Mouse (Mus musculus) heart, embryonic 16.5 days (tissue): Measurements from ENCODE around the gene Olfr1418. TPM values are rescaled to one million over a fixed set of nuclear protein-coding genes. Genes with fewer than 3 reads are reported as not detected.

Experiments used
- ATAC-seq: fragments of 200-750 bp; cut with Nextera tagmentation; replicated peaks from 2 replicates; pipeline ENCODE4 v1.8.0; 2017; ENCODE audit warnings: moderate number of reproducible peaks; ENCODE audit not compliant: insufficient read depth, low FRiP score; ENCODE audit errors: extremely low read depth
- H3K27ac ChIP-seq: fragments of 300-500 bp; sonication (generic); 2 replicates; pipeline ENCODE4 v1.5.1; 2014; ENCODE audit warnings: mild to moderate bottlenecking, low read length, control low read depth, moderate library complexity
- H3K27me3 ChIP-seq: fragments of 300-500 bp; sonication (generic); 2 replicates; pipeline ENCODE4 v1.6.1; 2014; ENCODE audit warnings: low read length, mixed read lengths; ENCODE audit not compliant: control insufficient read depth, insufficient read depth
- H3K36me3 ChIP-seq: fragments of 300-500 bp; sonication (generic); 2 replicates; pipeline ENCODE4 v1.6.1; 2014; ENCODE audit not compliant: control insufficient read depth, insufficient read depth
- H3K4me1 ChIP-seq: fragments of 300-500 bp; sonication (generic); 2 replicates; pipeline ENCODE4 v1.6.1; 2014; ENCODE audit warnings: low read length, mixed read lengths; ENCODE audit not compliant: control insufficient read depth, insufficient read depth
- H3K4me2 ChIP-seq: fragments of 300-500 bp; sonication (generic); 2 replicates; pipeline ENCODE4 v1.6.1; 2014; ENCODE audit warnings: low read depth, mild to moderate bottlenecking, control low read depth, low read length
- H3K4me3 ChIP-seq: fragments of 300-500 bp; sonication (generic); 2 replicates; pipeline ENCODE4 v1.5.1; 2014; ENCODE audit warnings: mild to moderate bottlenecking, control low read depth, low read length
- H3K9ac ChIP-seq: fragments of 300-500 bp; sonication (generic); 2 replicates; pipeline ENCODE4 v1.6.1; 2014; ENCODE audit warnings: low read length, control low read depth
- H3K9me3 ChIP-seq: fragments of 300-500 bp; sonication (generic); replicated peaks from 2 replicates; pipeline ENCODE4 v1.6.1; 2016; ENCODE audit warnings: low read length; ENCODE audit not compliant: control insufficient read depth
- WGBS: fragments of 180-500 bp; shearing (Covaris S2); extraction: QIAGEN DNeasy Blood & Tissue Kit; methylation state at CpG from one replicate; pipeline ENCODE4 v1.1.7; 2014; 5-methylcytosine and 5-hydroxymethylcytosine counted together
- polyA plus RNA-seq: library from polyadenylated mRNA; unstranded; fragments of >200 nt; fragmentation: Nextera tagmentation; extraction: Ambion mirVana; gene quantifications from 2 replicates; pipeline ENCODE4 v1.2.1, GENCODE M21; 2015

Gene Olfr1418
- polyA plus RNA-seq, 1 experiment from 2014 or later, result not detected

DNA sequence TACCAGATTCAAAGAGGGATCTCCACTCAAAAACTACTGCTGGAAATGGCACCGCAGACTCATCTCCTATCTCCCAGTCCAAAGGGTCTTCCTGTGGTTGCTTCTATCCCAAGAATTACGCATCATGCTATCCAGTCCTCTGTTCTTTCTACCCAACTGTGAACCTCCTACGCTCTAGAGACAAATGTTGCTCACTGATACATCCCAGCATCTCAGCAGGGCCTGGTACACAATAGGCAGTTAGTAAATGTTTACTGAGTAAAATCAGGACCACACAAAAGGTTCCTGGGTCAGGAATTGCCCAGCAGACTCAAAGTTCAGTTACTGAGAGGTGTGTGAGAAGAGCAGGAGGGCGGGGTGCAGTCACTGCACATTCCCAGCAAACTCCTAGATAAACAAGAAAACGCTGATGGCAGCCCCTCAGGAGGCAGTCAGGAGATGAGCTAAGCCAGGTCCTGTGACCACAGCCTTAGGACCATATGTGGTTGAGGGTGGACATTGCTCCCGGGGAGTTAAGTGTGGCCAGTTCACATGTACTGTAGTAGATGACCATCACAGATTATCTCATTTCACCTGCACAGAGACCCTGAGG, 46.0 kb downstream of the Olfr1418 start:
- H3K4me3 ChIP-seq, result no peak overlapping the region
- H3K9me3 ChIP-seq, result no peaks in the 10 kb centered on the region
- no peak for ATAC-seq
- peaks cover 6% of the 10 kb centered on the region; the same call in 1 of the 2 replicates for H3K4me1 ChIP-seq
- H3K27ac ChIP-seq, result no peak overlapping the region
- WGBS, result 75% methylated on average over 6 of the region's 6 CpGs
- H3K27me3 ChIP-seq, result no peaks in the 10 kb centered on the region
- no peak overlapping the region for H3K4me2 ChIP-seq
- H3K9ac ChIP-seq, result no peak overlapping the region
- H3K36me3 ChIP-seq, result no peaks in the 10 kb centered on the region

DNA sequence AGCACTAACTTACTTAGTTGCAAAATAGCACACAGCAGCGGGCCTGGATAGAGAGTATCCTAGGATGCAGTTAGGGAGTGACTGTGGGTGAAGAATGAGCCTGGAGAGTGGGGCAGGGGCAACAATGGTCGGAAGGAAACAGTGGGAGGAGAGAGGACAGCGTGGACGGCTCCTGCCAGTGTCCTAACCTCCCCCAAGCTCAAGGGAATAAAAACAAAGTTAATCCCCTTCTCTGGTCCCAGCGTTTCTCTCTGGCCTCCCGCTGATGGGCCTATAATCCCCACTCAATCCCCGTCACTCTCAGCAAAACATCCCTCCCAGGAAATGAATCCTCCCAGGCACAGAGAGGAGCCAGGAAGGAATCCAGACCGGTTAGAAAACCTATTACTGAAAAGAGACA, 47.2 kb downstream of the Olfr1418 start:
- peak; percentile 46; the same call in 1 of the 2 replicates for ATAC-seq
- peaks cover 6% of the 10 kb centered on the region; the same call in 1 of the 2 replicates for H3K4me1 ChIP-seq
- H3K27me3 ChIP-seq, result no peaks in the 10 kb centered on the region
- H3K27ac ChIP-seq, result peak overlapping the region; percentile 69
- H3K4me3 ChIP-seq, result no peak overlapping the region
- 32% methylated on average over 8 of the region's 8 CpGs for WGBS
- no peaks in the 10 kb centered on the region for H3K9me3 ChIP-seq
- H3K9ac ChIP-seq, result no peak overlapping the region
- H3K4me2 ChIP-seq, result 0 out of 2 replicates have a peak overlapping the region, but pooled peaks have one; percentile 1
- no peaks in the 10 kb centered on the region for H3K36me3 ChIP-seq

DNA sequence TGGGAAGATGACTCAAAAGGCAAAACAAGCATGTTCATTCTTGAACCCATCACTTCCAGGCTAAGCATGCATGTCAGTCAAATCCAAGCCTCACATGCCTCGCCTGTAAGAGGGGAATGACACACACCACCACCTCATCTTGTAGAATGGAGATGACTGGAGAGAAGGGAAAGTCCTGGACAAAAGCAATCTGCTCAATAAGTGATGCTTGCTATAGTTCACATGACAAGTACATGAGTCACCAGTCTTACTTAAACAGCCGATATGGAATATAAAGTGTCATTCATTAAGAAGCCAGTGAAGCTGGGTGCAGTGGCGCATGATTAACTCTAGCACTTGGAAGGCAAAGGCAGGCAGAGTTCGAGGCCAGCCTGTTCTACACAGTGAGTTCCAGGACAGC, 47.7 kb downstream of the Olfr1418 start:
- H3K4me2 ChIP-seq, result no peak overlapping the region
- no peak overlapping the region for H3K4me3 ChIP-seq
- 0 out of 2 replicates have a peak overlapping the region, but pooled peaks have one; percentile 36 for H3K27ac ChIP-seq
- H3K36me3 ChIP-seq, result no peaks in the 10 kb centered on the region
- 58% methylated on average over 4 of the region's 4 CpGs for WGBS
- no peaks in the 10 kb centered on the region for H3K27me3 ChIP-seq
- no peaks in the 10 kb centered on the region for H3K9me3 ChIP-seq
- no peak for ATAC-seq
- H3K9ac ChIP-seq, result no peak overlapping the region
- peaks cover 5% of the 10 kb centered on the region; the same call in 1 of the 2 replicates for H3K4me1 ChIP-seq

DNA sequence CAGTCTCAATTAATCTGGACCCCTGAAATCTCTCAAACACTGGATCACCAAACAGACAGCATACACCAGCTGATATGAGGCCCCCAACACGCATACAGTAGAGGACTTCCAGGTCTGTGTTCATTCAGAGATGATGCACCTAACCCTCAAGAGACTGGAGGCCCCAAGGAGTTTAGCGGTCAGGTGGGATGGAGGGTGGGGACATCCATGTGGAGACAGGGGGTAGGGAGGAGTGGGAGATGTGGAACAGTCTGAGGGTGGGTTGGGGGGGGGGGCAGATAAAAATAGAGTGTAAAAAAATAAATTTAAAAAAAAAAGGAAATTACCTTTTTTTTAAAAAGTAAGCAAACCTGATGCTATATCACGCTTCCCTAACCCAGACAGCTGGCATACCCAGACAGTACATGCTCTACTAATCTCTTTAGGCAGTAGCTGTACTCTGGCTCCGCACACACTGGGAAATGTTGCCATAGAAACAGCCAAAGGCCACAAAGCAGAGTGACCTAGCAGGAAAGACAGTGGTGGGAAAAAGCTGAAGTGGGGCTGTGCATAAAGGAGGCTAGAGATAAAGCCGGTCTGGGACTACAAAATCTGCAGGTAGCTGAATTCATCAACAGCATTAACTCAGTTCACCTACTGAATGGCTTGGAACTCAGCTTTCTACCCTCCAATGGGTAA, 49.0 kb downstream of the Olfr1418 start:
- Histone ChIP-seq H3K9ac (no peak overlapping the region), H3K27me3 (no peaks in the 10 kb centered on the region), H3K4me1 (peaks cover 4% of the 10 kb centered on the region; the same call in 1 of the 2 replicates), H3K4me2 (no peak overlapping the region), H3K9me3 (no peaks in the 10 kb centered on the region), H3K36me3 (no peaks in the 10 kb centered on the region), H3K4me3 (no peak overlapping the region), H3K27ac (peak overlapping the region; percentile 32; the same call in 1 of the 2 replicates)
- WGBS, result 45% methylated on average over 5 of the region's 5 CpGs
- ATAC-seq, result peak; percentile 46; the same call in 1 of the 2 replicates

DNA sequence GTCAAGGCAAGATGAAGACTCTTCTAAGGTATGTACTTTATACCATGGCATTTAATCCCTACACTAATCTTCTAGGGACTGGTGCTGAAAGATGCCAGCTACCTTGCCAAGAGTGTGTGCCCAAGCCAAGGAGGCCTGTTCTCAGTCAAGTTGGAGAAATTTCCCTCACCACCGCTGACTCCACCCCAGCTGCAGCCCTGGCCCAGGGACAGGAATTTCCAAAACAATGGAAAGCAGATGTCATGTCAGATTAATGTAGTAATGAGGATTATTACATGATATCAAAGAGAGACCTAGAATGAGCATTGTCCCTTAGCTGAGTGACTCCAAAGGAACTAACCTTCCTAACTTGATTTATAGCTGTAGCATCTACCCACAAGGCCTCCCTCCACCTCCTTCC, 50.0 kb downstream of the Olfr1418 start:
- Histone ChIP-seq H3K27ac (no peak overlapping the region), H3K36me3 (no peaks in the 10 kb centered on the region), H3K27me3 (no peaks in the 10 kb centered on the region), H3K9ac (no peak overlapping the region), H3K4me2 (no peak overlapping the region), H3K9me3 (no peaks in the 10 kb centered on the region), H3K4me3 (no peak overlapping the region), H3K4me1 (peaks cover 4% of the 10 kb centered on the region; the same call in 1 of the 2 replicates)
- WGBS, result 71% methylated on average over 1 of the region's 1 CpGs
- ATAC-seq, result no peak

DNA sequence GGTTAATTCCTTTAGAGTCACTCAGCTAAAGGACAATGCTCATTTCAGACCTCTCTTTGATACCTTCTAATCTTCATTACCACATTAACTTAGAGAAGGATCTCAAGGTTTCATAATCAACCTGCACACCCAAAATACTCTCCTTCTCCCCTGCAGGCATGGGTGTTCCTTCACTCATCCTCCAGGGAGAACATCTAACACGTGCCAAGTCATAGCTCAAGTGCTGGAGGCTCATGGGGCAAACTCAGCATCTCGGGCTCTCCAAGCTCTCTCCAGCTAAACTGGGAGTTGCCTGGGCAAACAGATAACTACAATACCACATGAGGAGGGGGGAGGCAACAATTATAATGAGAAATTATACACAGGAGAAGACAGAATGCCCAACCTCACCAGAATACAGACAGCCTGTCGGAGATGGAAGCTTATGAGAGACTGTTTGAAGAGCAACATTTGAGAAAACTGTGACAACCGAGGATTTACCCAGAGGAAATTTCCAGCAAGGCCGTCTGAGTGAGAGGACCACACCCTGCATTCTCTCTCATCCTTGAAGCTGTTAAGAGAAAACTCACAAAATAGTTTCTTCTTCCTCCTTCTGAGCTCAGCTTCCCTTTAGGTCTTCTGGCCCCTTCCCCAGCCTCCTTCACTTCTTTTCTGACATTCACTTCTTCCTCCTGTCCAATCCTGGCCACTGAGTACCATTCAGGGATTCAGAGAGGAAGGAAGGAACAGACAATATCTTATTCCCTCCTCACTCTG, 50.7 kb downstream of the Olfr1418 start:
- Histone ChIP-seq H3K27me3 (no peaks in the 10 kb centered on the region), H3K9me3 (no peaks in the 10 kb centered on the region), H3K4me1 (peaks cover 4% of the 10 kb centered on the region; the same call in 1 of the 2 replicates), H3K4me2 (no peak overlapping the region), H3K4me3 (no peak overlapping the region), H3K27ac (no peak overlapping the region), H3K9ac (no peak overlapping the region), H3K36me3 (no peaks in the 10 kb centered on the region)
- ATAC-seq, result no peak
- 60% methylated on average over 5 of the region's 5 CpGs for WGBS

DNA sequence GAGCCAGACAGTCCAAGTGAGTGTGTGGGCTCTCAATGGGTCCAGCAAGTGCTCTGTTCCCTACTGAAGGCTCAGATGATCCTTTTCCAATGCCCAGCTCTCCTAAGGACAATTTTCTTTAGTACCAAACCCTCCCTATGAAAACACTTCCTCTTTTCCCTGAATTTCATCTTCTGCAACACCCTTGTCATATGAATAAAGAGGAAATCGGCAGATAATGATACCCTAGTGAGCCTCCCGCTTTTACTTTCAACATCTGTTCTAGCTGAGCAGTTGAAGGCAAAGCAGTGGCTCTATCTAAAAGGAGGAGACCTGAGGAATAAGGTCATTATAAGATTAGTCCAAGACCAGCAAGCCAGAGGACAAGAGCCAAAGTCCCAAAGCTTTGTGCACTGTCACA, 52.4 kb downstream of the Olfr1418 start:
- Histone ChIP-seq H3K27ac (no peak overlapping the region), H3K27me3 (no peaks in the 10 kb centered on the region), H3K4me2 (no peak overlapping the region), H3K4me3 (no peak overlapping the region), H3K4me1 (peaks cover 4% of the 10 kb centered on the region; the same call in 1 of the 2 replicates), H3K9ac (no peak overlapping the region), H3K9me3 (no peaks in the 10 kb centered on the region), H3K36me3 (no peaks in the 10 kb centered on the region)
- 76% methylated on average over 2 of the region's 2 CpGs for WGBS
- ATAC-seq, result no peak

DNA sequence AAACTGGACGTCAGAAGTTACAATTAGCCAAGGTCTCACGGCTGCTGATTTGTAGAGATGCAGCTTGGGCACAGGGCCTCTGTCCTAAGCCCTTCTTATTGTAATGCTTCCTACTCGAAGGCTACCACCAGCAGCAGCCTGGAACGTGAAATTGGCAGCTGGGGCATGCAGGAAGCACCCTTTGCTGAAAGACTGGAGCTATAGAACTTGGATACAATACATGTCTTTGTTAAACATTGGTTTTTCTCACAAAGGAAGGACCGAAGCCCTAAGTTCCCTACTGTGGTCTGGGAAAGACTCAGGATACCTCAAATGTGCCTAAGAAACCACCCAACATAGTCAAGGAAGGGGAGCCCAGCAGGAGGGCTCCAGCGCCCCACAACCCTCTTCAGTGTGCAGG, 53.0 kb downstream of the Olfr1418 start:
- 58% methylated on average over 6 of the region's 6 CpGs for WGBS

DNA sequence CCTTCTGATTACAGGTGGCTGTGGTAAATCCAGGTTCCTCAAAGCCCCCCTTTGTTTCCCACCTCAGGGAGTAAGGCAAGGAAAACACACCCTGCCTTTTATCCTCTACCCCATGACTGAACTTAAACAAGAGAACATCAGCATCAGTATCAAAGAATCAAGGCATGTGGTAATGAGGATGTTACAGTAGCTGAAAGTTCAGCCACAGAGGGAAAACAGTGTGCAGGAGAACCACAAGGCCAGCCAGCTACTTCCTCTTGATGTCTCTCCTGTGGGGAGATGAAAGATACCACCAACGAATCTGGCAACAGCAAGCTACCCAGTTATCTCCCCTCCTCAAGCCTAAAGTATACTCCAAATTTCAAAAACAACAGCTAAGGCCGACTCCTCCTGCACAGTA, 53.6 kb downstream of the Olfr1418 start:
- H3K27ac ChIP-seq, result no peak overlapping the region
- WGBS, result 32% methylated on average over 2 of the region's 2 CpGs
- peaks cover 4% of the 10 kb centered on the region; the same call in 1 of the 2 replicates for H3K4me1 ChIP-seq
- no peak overlapping the region for H3K4me2 ChIP-seq
- H3K4me3 ChIP-seq, result no peak overlapping the region
- H3K9me3 ChIP-seq, result no peaks in the 10 kb centered on the region
- ATAC-seq, result no peak
- no peak overlapping the region for H3K9ac ChIP-seq
- H3K27me3 ChIP-seq, result no peaks in the 10 kb centered on the region
- H3K36me3 ChIP-seq, result no peaks in the 10 kb centered on the region

More for the DNA sequence above, 53.0 kb downstream of the Olfr1418 start:
- Histone ChIP-seq H3K4me1 (peaks cover 4% of the 10 kb centered on the region; the same call in 1 of the 2 replicates), H3K9me3 (no peaks in the 10 kb centered on the region), H3K9ac (no peak overlapping the region), H3K27me3 (no peaks in the 10 kb centered on the region), H3K4me3 (no peak overlapping the region), H3K36me3 (no peaks in the 10 kb centered on the region), H3K27ac (no peak overlapping the region), H3K4me2 (no peak overlapping the region)
- no peak for ATAC-seq
